Mouse (Mus musculus) liver, postnatal 0 days (tissue): ENCODE data around the gene Plppr3.

ENCODE experiments used
- CTCF ChIP-seq: sonication (generic); IDR thresholded peaks from 2 replicates; pipeline ENCODE4 v1.5.1; 2016; ENCODE audit warnings: antibody characterized with exemption, low read depth
- EP300 ChIP-seq: IDR thresholded peaks from 2 replicates; pipeline ENCODE4 v1.6.1; 2016; ENCODE audit warnings: antibody characterized with exemption, low read depth, mild to moderate bottlenecking

DNA sequence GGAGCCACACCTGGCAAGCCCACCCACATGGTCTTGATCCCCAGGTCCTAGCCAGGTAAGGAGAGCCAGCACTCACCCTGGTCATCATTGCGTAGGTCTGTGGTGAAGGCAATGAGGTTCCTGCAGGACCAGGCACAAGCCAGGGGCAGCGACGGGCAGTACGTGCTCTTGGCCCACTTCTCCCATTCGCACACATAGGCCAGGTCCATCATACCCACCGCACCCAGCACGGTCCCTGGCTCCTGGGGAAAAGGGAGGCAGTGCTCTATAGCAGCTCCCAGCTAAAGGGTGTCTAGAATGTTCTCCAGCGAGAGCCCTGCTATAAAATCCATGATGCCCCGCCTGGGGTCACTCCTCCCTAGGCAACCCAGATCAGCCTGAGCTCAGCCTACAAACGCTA, 33.0 kb upstream of the Plppr3 start:
- TF ChIP-seq CTCF (no peak), EP300 (no peak)
